In genomic region chr2:163060630-163061029, GRCm38 (mm10) we compare ENCODE assay signal across 25 mouse cellular contexts. TPM values are rescaled to one million over a fixed set of nuclear protein-coding genes. Genes with fewer than 3 reads are reported as not detected.
DNase-seq lines count a peak whose midpoint lies in the region; ATAC-seq lines count a peak whose summit lies in the region.
"Had no signal": no experiment of that assay in that cellular context is flagged by ENCODE, and none has a peak within 500 bp of the region (broad histone marks: within the 10 kb centered on the region; RNA-seq: fewer than 3 reads in every experiment).

No protein-coding gene starts in this region.

- H3K9ac ChIP-seq in liver, embryonic 13.5 days, result no peak overlapping the region
- H3K9ac ChIP-seq in midbrain, embryonic 16.5 days (ENCODE audit: low read depth, low read length), result no peak overlapping the region
- H3K9ac ChIP-seq: forebrain, embryonic 13.5 days; forebrain, postnatal 0 days; hindbrain, embryonic 14.5 days; intestine, embryonic 15.5 days had no signal

- H3K9me3 ChIP-seq in liver, embryonic 13.5 days (replicated peaks), result no peaks in the 10 kb centered on the region
- H3K9me3 ChIP-seq in midbrain, embryonic 16.5 days (replicated peaks; ENCODE audit: control insufficient read depth, low read length, poor library complexity, severe bottlenecking), result no peaks in the 10 kb centered on the region
- H3K9me3 ChIP-seq: embryonic facial prominence, embryonic 10.5 days; forebrain, embryonic 13.5 days; heart, embryonic 10.5 days; hindbrain, embryonic 10.5 days; intestine, embryonic 15.5 days had no signal

- H3K36me3 ChIP-seq in liver, embryonic 13.5 days, result peaks cover 82% of the 10 kb centered on the region
- H3K36me3 ChIP-seq in midbrain, embryonic 16.5 days (ENCODE audit: control insufficient read depth, insufficient read depth, low read length), result no peaks in the 10 kb centered on the region

- H3K4me2 ChIP-seq in liver, embryonic 13.5 days, result no peak overlapping the region
- no peak overlapping the region for H3K4me2 ChIP-seq in midbrain, embryonic 16.5 days (ENCODE audit: low read length)
- H3K4me2 ChIP-seq: forebrain, embryonic 13.5 days; hindbrain, embryonic 14.5 days; intestine, embryonic 15.5 days had no signal

- 52% methylated on average over 6 of the region's 6 CpGs for WGBS in liver, embryonic 13.5 days (ENCODE audit: insufficient replicate concordance)
- 80% methylated on average over 6 of the region's 6 CpGs for WGBS in midbrain, embryonic 16.5 days

- peak overlapping the region; percentile 34; the same call in 1 of the 2 replicates for H3K27ac ChIP-seq in liver, embryonic 13.5 days
- H3K27ac ChIP-seq in midbrain, embryonic 16.5 days (ENCODE audit: low read length), result no peak overlapping the region
- H3K27ac ChIP-seq: embryonic facial prominence, embryonic 10.5 days; forebrain, embryonic 13.5 days; heart, embryonic 10.5 days; hindbrain, embryonic 10.5 days; hindbrain, embryonic 14.5 days; intestine, embryonic 15.5 days had no signal

- H3K4me3 ChIP-seq in liver, embryonic 13.5 days (replicated peaks), result no peak overlapping the region
- H3K4me3 ChIP-seq in midbrain, embryonic 16.5 days (ENCODE audit: low read depth, low read length), result no peak overlapping the region
- H3K4me3 ChIP-seq: embryonic facial prominence, embryonic 10.5 days; forebrain, embryonic 13.5 days; heart, embryonic 10.5 days; hindbrain, embryonic 10.5 days; intestine, embryonic 15.5 days had no signal

- ATAC-seq in liver, embryonic 13.5 days (ENCODE audit: low read depth), result no peak
- ATAC-seq in midbrain, embryonic 16.5 days, result no peak
- ATAC-seq: forebrain, embryonic 13.5 days; forebrain, postnatal 0 days; intestine, embryonic 15.5 days had no signal

- DNase-seq in liver, embryonic 13.5 days, result no peak
- DNase-seq in liver, result no peak
- DNase-seq in ES-CJ7 (ENCODE audit: low read depth, low spot score), result peak; percentile 61
- DNase-seq in R1 (ENCODE audit: low read depth, low spot score), result peak; percentile 51
- DNase-seq in layer of hippocampus, adult 9-11 months, result no peak
- DNase-seq in adrenal gland, adult 8-10 months, result no peak
- DNase-seq: adrenal gland, postnatal 14 days; cerebellum, adult 18-20 months; cerebellum, adult 9-11 months; cerebellum, postnatal 36 days; forebrain, postnatal 0 days; gastrocnemius, postnatal 36 days; heart, adult 18-20 months; heart, postnatal 14 days had no signal

- H3K27me3 ChIP-seq in liver, embryonic 13.5 days, result no peaks in the 10 kb centered on the region
- H3K27me3 ChIP-seq in midbrain, embryonic 16.5 days (ENCODE audit: control insufficient read depth, insufficient read depth, low read depth, low read length), result no peaks in the 10 kb centered on the region
- H3K27me3 ChIP-seq: CH12.LX; forebrain, embryonic 13.5 days; intestine, embryonic 15.5 days had no signal

- H3K4me1 ChIP-seq in liver, embryonic 13.5 days (replicated peaks), result peaks cover 57% of the 10 kb centered on the region
- H3K4me1 ChIP-seq in midbrain, embryonic 16.5 days (ENCODE audit: control insufficient read depth, insufficient read depth, low read length), result no peaks in the 10 kb centered on the region

RNA-seq across cellular contexts. Expression of gene Mybl2, which starts 6.1 kb away (rescaled TPM):
- 45.7 and 50.9 TPM in 2 replicates for polyA plus RNA-seq in liver, embryonic 13.5 days (2015; fragmentation: Nextera tagmentation; extraction: Ambion mirVana)
- polyA plus RNA-seq in midbrain, embryonic 16.5 days (2015; fragmentation: Nextera tagmentation; extraction: Ambion mirVana), result 1.9 and 3.9 TPM in 2 replicates
- 1 to 10 TPM; 1.3 to 5.0 (median 3.2) TPM for total RNA-seq in adrenal gland, adult 8-10 months (2022)

RNA-seq across cellular contexts. Expression of gene Gtsf1l, which starts 27.0 kb away (rescaled TPM):
- not detected in 2 replicates for polyA plus RNA-seq in liver, embryonic 13.5 days (2015; fragmentation: Nextera tagmentation; extraction: Ambion mirVana)
- polyA plus RNA-seq in midbrain, embryonic 16.5 days (2015; fragmentation: Nextera tagmentation; extraction: Ambion mirVana), result not detected in 2 replicates
- not detected for total RNA-seq in adrenal gland, adult 8-10 months (2022)
- total RNA-seq: adrenal gland, postnatal 14 days; CH12.LX; forebrain, postnatal 0 days; gastrocnemius, adult 8-10 months; gastrocnemius, postnatal 36 days; heart, adult 18-20 months; heart, postnatal 14 days had no signal
- polyA plus RNA-seq: embryonic facial prominence, embryonic 10.5 days; embryonic facial prominence, embryonic 14.5 days; forebrain, embryonic 13.5 days; heart, embryonic 10.5 days; heart, embryonic 14.5 days; hindbrain, embryonic 10.5 days; intestine, embryonic 15.5 days had no signal

RNA-seq across cellular contexts. Expression of gene Ift52, which starts 43.5 kb away (rescaled TPM):
- polyA plus RNA-seq in liver, embryonic 13.5 days (2015; fragmentation: Nextera tagmentation; extraction: Ambion mirVana), result 20.6 and 22.9 TPM in 2 replicates
- polyA plus RNA-seq in midbrain, embryonic 16.5 days (2015; fragmentation: Nextera tagmentation; extraction: Ambion mirVana), result 41.0 and 43.1 TPM in 2 replicates
- total RNA-seq in adrenal gland, adult 8-10 months (2022), result 10 to 100 TPM; 64.9 to 75.0 (median 73.1) TPM

Comparison
In these comparisons a context has a peak if more than half of its experiments do, and no peak if none do; other contexts are left out.
1. DNase-seq: peak in ES-CJ7 (single experiment) and R1 (single experiment); none in liver, embryonic 13.5 days (single experiment), liver (single experiment), layer of hippocampus, adult 9-11 months (single experiment) and adrenal gland, adult 8-10 months (single experiment).